ENCODE assay signal across 9 mouse cellular contexts in genomic region chr10:117363106-117363505, GRCm38 (mm10). TPM values are rescaled to one million over a fixed set of nuclear protein-coding genes. Genes with fewer than 3 reads are reported as not detected.
DNase-seq lines count a peak whose midpoint lies in the region; ATAC-seq and TF ChIP-seq lines count a peak whose summit lies in the region.
"Had no signal": no experiment of that assay in that cellular context is flagged by ENCODE, and none has a peak within 500 bp of the region (broad histone marks: within the 10 kb centered on the region; RNA-seq: fewer than 3 reads in every experiment).

No protein-coding gene starts in this region.

- no peak for ATAC-seq in forebrain, postnatal 0 days
- ATAC-seq in forebrain, embryonic 15.5 days (replicated peaks): no peak
- peak; percentile 56; the same call in 1 of the 2 replicates for ATAC-seq in common myeloid progenitor, adult 5-6 weeks (replicated peaks; ENCODE audit: low read depth, poor library complexity, severe bottlenecking)

- no peak overlapping the region for H3K4me3 ChIP-seq in forebrain, postnatal 0 days (ENCODE audit: low read depth, low read length)
- H3K4me3 ChIP-seq in forebrain, embryonic 15.5 days: no peak overlapping the region
- no peak overlapping the region for H3K4me3 ChIP-seq in myocyte
- H3K4me3 ChIP-seq: limb, embryonic 13.5 days had no signal

- H3K27ac ChIP-seq in forebrain, postnatal 0 days (ENCODE audit: low read depth, low read length): no peak overlapping the region
- H3K27ac ChIP-seq in forebrain, embryonic 15.5 days (replicated peaks): no peak overlapping the region
- H3K27ac ChIP-seq: limb, embryonic 13.5 days had no signal

- no peaks in the 10 kb centered on the region for H3K27me3 ChIP-seq in forebrain, postnatal 0 days (ENCODE audit: insufficient read depth, low read length)
- H3K27me3 ChIP-seq in forebrain, embryonic 15.5 days: no peaks in the 10 kb centered on the region
- no peaks in the 10 kb centered on the region for H3K27me3 ChIP-seq in myocyte (ENCODE audit: control insufficient read depth, insufficient read depth, insufficient read length)
- H3K27me3 ChIP-seq: limb, embryonic 13.5 days had no signal

- H3K9ac ChIP-seq in forebrain, postnatal 0 days: no peak overlapping the region
- no peak overlapping the region for H3K9ac ChIP-seq in forebrain, embryonic 15.5 days (replicated peaks)
- H3K9ac ChIP-seq: limb, embryonic 13.5 days had no signal

- TF ChIP-seq CTCF in forebrain, postnatal 0 days (IDR thresholded peaks at IDR 0.05; ENCODE audit: low read depth): peak; percentile 80

- no peaks in the 10 kb centered on the region for H3K4me1 ChIP-seq in forebrain, postnatal 0 days (ENCODE audit: insufficient read depth)
- H3K4me1 ChIP-seq in forebrain, embryonic 15.5 days: no peaks in the 10 kb centered on the region
- H3K4me1 ChIP-seq: limb, embryonic 13.5 days had no signal

- no peak overlapping the region for H3ac ChIP-seq in myocyte (ENCODE audit: control insufficient read depth, insufficient read length)

- whole genome bisulfite sequencing in forebrain, postnatal 0 days: 24% methylated on average over 3 of the region's 3 CpGs
- WGBS in forebrain, embryonic 15.5 days: 27% methylated on average over 3 of the region's 3 CpGs

- no peaks in the 10 kb centered on the region for H3K9me3 ChIP-seq in forebrain, postnatal 0 days (ENCODE audit: low read length)
- no peaks in the 10 kb centered on the region for H3K9me3 ChIP-seq in forebrain, embryonic 15.5 days
- H3K9me3 ChIP-seq: limb, embryonic 13.5 days had no signal

- peaks cover 48% of the 10 kb centered on the region for H3K36me3 ChIP-seq in forebrain, postnatal 0 days (ENCODE audit: insufficient read depth)
- H3K36me3 ChIP-seq in forebrain, embryonic 15.5 days: peaks cover 67% of the 10 kb centered on the region
- peaks cover 76% of the 10 kb centered on the region for H3K36me3 ChIP-seq in myocyte (ENCODE audit: control insufficient read depth, insufficient read depth)

- no peak overlapping the region for H3K4me2 ChIP-seq in forebrain, postnatal 0 days (ENCODE audit: low read depth)
- no peak overlapping the region for H3K4me2 ChIP-seq in forebrain, embryonic 15.5 days (replicated peaks)
- H3K4me2 ChIP-seq in myocyte (ENCODE audit: low read depth): no peak overlapping the region
- H3K4me2 ChIP-seq: limb, embryonic 13.5 days had no signal

- TF ChIP-seq POLR2A in myocyte (IDR thresholded peaks at IDR 0.05; ENCODE audit: insufficient read length, low read depth): no peak

- H3K79me2 ChIP-seq in myocyte (ENCODE audit: control insufficient read depth, insufficient read depth): peaks cover 36% of the 10 kb centered on the region

- DNase-seq in forebrain, postnatal 0 days: peak; percentile 72
- peak; percentile 29 for DNase-seq in right cerebral cortex, adult 18-20 months
- DNase-seq in right cerebral cortex, postnatal 36 days (ENCODE audit: low spot score in 2 of 2): no peak
- peak; percentile 86 for DNase-seq in induced T-regulatory cell, adult 2 months (ENCODE audit: low read depth)
- peak; percentile 23 to 27 for DNase-seq in thymus, adult 18-20 months

TF ChIP-seq in myocyte, 11 proteins besides CTCF, POLR2A, EP300 and RAD21:
- TF ChIP-seq USF1 (IDR thresholded peaks at IDR 0.05; ENCODE audit: low read depth): peak; percentile 37
- TF ChIP-seq MYOD1 (IDR thresholded peaks at IDR 0.05; ENCODE audit: control insufficient read depth in 1 of 3, insufficient read length in 2 of 3, low read depth in 2 of 3): no peak
- no peak for TF ChIP-seq MAX (IDR thresholded peaks at IDR 0.05; ENCODE audit: low read depth)

RNA-seq across cellular contexts. Expression of gene Cpsf6, which starts 16.7 kb away (rescaled TPM):
- 135 and 155 TPM in 2 replicates for total RNA-seq in forebrain, postnatal 0 days (2014; rRNA removed)
- polyA plus RNA-seq in forebrain, postnatal 0 days (2015; fragmentation: Nextera tagmentation; extraction: Ambion mirVana): 70.1 and 88.9 TPM in 2 replicates
- 201 and 205 TPM in 2 replicates for polyA plus RNA-seq in forebrain, embryonic 15.5 days (2015; fragmentation: Nextera tagmentation; extraction: Ambion mirVana)
- 152 and 168 TPM in 2 replicates for total RNA-seq in common myeloid progenitor, adult 5-6 weeks (2017)
- polyA plus RNA-seq in myocyte (2012; fragmentation: generic; extraction: Trizol): 21.8 TPM

Comparison
In these comparisons a context has a peak if more than half of its experiments do, and no peak if none do; other contexts are left out.
1. DNase-seq: peak in forebrain, postnatal 0 days (single experiment), right cerebral cortex, adult 18-20 months (single experiment), induced T-regulatory cell, adult 2 months (single experiment) and thymus, adult 18-20 months (2 of 2); none in right cerebral cortex, postnatal 36 days (0 of 2).